Mouse (Mus musculus) heart, postnatal 36 days (tissue): ENCODE measurements at regions not wholly inside any gene's neighbourhood (a gene's known extent, or its start where the extent isn't known, plus 50 kb on each side); places are given as distances from the start of the nearest gene placed in this dataset.

Experiments used
- DNase-seq, 2 experiments: peaks; one replicate each; pipeline ENCODE4 v3.0.0; 2021 to 2022
- intact Hi-C: fragments of 180-260 bp; cut with DNase I; formaldehyde crosslinking; loops from one replicate; pipeline ENCODE4 v1.15.1; 2025

GRCm38 (mm10) chr1:186383453-186383852, 266.3 kb upstream of the Lyplal1 start:
- intact Hi-C loops, result no loop called here

DNA sequence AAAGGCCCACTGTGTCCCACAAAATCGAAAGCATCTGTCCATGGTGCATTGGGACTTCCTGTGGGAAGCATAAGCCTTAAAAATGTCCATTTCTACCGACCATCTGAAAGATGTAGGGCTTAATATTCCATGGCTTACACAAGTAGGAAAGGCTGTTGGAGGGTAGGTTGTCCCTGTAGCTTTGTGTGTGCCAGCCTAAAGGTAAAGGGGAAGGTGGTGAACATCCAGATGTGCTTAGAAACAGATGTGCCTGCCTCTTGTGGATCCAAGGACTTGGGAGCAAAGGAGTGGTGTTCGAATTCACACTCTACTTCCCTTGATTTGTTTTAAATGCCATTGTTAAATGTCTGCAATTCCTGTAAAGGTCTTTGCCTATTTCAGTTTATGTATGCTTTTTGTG, 265.9 kb upstream of the Lyplal1 start:
- intact Hi-C loops, result no loop called here
- DNase-seq, result no peak

More at GRCm38 (mm10) chr1:186383453-186383852, 266.3 kb upstream of the Lyplal1 start:
- DNase-seq, result no peak

- intact Hi-C loops, result no loop called here
- DNase-seq, result no peak
Observed at GRCm38 (mm10) chr1:186379938-186380847, 263.1 kb upstream of the Lyplal1 start.

DNA sequence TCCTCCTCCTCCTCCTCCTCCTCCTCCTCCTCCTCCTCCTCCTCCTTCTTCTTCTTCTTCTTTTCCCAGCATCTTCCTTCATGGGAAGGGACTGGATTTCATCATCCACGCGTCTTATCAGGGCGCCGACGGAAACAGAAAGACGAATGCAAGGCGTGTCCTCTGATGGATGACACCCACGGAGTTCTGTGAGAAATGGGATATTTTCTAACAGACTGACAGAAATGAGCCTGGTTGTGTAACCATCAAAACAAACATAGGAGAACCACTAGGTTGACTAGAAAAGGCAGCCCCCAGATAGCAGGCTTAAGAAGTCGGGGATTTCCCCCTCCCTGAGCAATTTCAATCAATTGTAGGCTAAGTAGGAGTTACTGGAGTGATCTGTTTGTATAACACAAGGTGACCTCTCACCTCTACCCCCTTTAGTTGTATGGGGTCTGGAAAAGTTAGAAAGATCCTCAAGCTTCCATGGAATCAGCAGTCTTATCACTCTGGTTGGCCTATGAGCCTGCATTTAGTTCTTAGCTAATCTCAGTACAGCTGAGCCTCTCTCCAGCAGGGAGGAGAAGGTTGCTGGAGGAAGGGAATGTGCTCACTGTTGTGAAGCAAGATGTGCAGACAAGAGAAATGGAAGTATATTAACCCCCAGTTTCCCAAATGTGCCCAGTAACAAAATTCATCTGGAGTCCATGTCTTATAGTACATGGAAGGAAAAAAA, 260.0 kb upstream of the Lyplal1 start:
- intact Hi-C loops, result no loop called here
- DNase-seq, result peak in 1 of 2 experiments; percentile 12

DNA sequence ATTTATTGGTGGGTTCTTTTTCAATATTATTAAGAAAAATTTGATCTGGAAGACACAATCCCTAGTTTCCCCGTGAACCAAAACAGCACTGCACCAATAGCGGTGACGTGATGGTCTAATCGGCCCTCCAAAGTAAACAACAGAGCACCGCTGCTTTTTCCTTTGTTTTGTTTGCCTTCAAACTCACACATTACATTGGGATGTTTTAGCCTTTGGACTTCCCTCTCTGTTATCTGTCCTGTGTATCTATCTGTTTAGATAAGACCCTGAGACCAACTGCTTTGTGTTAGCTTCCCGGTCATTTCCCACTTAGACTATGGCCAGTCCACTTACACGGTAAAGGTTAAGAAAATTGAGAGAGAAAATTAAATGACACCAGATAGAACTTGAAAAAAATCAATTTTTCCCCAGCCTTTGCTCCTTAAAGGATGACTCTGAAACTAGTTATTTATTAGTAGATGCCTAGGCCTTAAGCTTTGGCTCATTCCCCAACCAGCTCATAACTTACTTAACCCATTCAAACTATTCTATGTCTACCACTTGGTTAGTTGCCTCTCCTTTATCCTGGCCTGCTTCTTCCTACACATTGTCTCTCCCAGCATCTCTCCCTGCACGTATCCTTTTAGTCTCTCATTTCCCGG, 257.0 kb upstream of the Lyplal1 start:
- no peak for DNase-seq

GRCm38 (mm10) chr1:186373386-186373785, 256.3 kb upstream of the Lyplal1 start:
- intact Hi-C loops, result no loop called here
- DNase-seq, result no peak

More for the DNA sequence above, 257.0 kb upstream of the Lyplal1 start:
- intact Hi-C loops, result no loop called here

GRCm38 (mm10) chr1:186372770-186373353, 255.8 kb upstream of the Lyplal1 start:
- intact Hi-C loops, result no loop called here
- no peak for DNase-seq

DNA sequence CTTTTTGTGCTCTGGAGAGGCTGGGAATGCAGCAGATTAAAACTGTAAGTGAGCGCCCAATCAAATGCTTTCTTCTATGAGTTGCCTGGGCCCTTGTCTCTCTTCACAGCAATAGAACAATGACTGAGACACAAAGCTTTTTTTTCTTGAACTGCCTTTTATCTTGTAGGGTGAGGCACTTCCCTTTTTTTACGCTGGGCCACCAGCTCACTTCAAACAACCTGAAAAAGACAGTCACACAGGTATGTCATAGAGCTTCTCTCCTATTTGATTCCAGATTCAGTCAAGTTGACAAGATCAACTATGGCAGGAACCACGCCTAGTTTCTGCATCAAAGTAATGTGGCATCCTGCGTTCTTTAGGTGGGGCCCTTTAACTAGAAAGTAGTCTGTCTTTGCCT, 246.2 kb upstream of the Lyplal1 start:
- no peak for DNase-seq
- intact Hi-C loops, result no loop called here

DNA sequence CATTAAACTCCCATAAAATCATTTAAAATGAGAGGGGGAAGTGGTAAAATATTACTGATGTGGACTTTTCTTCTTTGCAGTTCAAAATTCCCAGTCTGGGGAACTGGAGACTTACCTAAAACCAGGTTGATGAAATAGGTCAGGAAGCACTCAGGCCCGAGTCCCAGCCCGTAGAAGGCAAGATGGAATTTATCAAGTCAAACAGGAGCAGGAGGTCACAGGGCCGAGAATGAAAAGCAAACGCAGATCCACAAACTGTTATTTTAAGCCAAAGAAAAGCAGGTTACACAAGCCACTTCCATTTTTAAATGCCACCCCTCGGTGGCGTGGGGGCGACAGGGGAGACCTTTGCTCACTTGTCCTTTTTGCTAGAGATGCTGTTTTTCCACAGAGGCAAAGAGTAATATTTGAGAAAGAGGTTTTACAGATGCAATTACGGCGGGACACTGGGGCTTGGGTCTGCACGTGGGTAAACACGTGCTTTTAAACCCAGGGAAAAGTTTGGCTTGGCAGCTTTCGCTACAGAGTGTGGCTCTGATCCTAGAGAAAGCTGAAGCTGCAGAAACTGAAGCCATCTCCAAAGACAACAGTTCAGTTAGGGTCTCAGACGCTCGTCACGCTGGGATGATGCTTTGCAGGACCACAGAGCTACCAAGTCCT, 241.0 kb upstream of the Lyplal1 start:
- intact Hi-C loops, result no loop called here
- peak; percentile 51 to 57 for DNase-seq

DNA sequence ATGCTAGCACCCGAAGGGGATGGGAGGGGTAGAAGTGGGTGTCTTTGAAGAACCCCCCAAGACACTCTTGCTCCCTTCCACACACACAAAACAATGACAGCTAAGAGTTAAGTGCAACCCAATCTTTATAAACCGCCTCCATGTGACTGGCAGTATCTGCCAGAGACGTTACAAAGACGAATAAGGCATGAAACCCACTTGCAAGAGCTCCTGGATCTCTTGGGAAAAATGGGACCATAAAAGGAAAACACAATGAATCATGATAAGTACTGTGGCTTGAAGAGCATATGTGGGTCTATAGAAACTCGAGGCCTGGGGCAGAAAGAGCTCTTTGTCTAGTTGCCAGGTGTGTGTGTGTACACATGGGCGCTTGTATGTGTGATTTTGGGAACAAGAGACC, 237.6 kb upstream of the Lyplal1 start:
- intact Hi-C loops, result no loop called here
- DNase-seq, result no peak

- intact Hi-C loops, result no loop called here
- DNase-seq, result no peak
Observed at GRCm38 (mm10) chr1:186354072-186354471, 237.0 kb upstream of the Lyplal1 start.

GRCm38 (mm10) chr1:186350381-186350780, 233.3 kb upstream of the Lyplal1 start:
- no peak for DNase-seq
- intact Hi-C loops, result no loop called here

GRCm38 (mm10) chr1:186349966-186350365, 232.9 kb upstream of the Lyplal1 start:
- intact Hi-C loops, result no loop called here
- DNase-seq, result no peak

- DNase-seq, result peak in 1 of 2 experiments; percentile 18
- intact Hi-C loops, result no loop called here
Observed at GRCm38 (mm10) chr1:186347413-186348147, 230.5 kb upstream of the Lyplal1 start.

DNA sequence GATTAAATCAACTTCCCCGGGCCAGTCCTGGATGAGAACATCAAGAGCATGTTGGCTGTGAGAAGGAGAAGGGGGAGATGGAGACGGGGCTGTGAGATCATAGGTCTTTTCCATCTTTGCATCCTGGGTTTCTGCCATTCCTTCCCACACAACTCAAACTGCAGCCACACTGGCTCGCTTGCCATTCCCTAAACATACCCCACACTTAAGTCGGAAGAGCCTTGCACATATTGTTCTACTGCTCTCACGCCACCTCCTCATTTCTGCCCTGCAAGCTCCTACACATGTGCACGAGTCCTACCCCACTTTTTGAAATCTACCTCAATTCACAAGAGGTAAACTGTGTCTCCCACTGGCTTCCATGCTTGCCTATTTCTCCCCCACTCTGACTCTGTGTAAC, 228.3 kb upstream of the Lyplal1 start:
- no peak for DNase-seq
- intact Hi-C loops, result no loop called here

GRCm38 (mm10) chr1:186342931-186343506, 225.9 kb upstream of the Lyplal1 start:
- intact Hi-C loops, result no loop called here

GRCm38 (mm10) chr1:186342391-186342790, 225.3 kb upstream of the Lyplal1 start:
- intact Hi-C loops, result no loop called here

More at GRCm38 (mm10) chr1:186342931-186343506, 225.9 kb upstream of the Lyplal1 start:
- no peak for DNase-seq

DNA sequence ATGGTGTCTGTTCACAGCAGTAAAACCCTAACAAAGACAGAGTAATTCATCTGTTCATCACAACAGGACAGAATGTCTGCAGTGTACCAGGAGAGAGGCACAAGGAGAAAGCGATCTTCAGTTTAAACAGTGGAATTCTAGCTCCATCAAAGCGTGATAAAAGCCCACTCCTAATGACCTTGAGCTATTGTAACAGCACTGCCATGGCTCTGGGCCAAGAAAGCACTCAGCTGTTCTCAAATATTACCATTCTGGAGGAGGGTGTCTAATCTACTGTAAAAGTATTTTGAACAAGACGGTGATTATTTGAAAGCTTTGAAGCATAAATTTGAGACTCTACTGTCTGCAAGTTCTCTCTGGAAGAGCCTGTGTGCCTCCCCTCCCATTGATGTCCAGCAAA, 224.8 kb upstream of the Lyplal1 start:
- intact Hi-C loops, result no loop called here
- DNase-seq, result no peak

More at GRCm38 (mm10) chr1:186342391-186342790, 225.3 kb upstream of the Lyplal1 start:
- no peak for DNase-seq

GRCm38 (mm10) chr1:186340701-186341100, 223.6 kb upstream of the Lyplal1 start:
- intact Hi-C loops, result no loop called here
- DNase-seq, result no peak
